Mouse (Mus musculus): ENCODE data around the gene Ermp1. TPM values are rescaled to one million over a fixed set of nuclear protein-coding genes. Genes with fewer than 3 reads are reported as not detected.
A peak's percentile ranks its signal among the peaks of the same experiment; 100 is the strongest.

Ermp1 gene
- polyA plus RNA-seq (2017; shearing (Covaris generic)), result 10 to 100 TPM; 16.1 to 19.1 (median 16.9) TPM

- ATAC-seq, result peak; percentile 95
Observed at GRCm38 (mm10) chr19:29647651-29648549, at the start of gene Ermp1. Gene Ermp1, minus strand, starts transcription at chr19:29648415.

- ATAC-seq, result no peak
Observed at GRCm38 (mm10) chr19:29697245-29697874, 49.1 kb upstream of the Ermp1 start, which contains the start of gene Mlana. Gene Mlana, plus strand, starts transcription at chr19:29697824.

GRCm38 (mm10) chr19:29696840-29697239 is 48.6 kb upstream of the Ermp1 start:
- no peak for ATAC-seq

- no peak for ATAC-seq
Observed at GRCm38 (mm10) chr19:29696309-29696708, 48.1 kb upstream of the Ermp1 start.

GRCm38 (mm10) chr19:29695071-29695470 is 46.9 kb upstream of the Ermp1 start:
- ATAC-seq, result no peak

GRCm38 (mm10) chr19:29683844-29684540 is 35.8 kb upstream of the Ermp1 start:
- peak; percentile 74 for ATAC-seq

GRCm38 (mm10) chr19:29680182-29681152 is 32.3 kb upstream of the Ermp1 start:
- no peak for ATAC-seq

- ATAC-seq, result no peak
Observed at GRCm38 (mm10) chr19:29678181-29678778, 30.1 kb upstream of the Ermp1 start.

- ATAC-seq, result no peak
Observed at GRCm38 (mm10) chr19:29676479-29677193, 28.4 kb upstream of the Ermp1 start.

GRCm38 (mm10) chr19:29675562-29676078 is 27.4 kb upstream of the Ermp1 start:
- no peak for ATAC-seq

- ATAC-seq, result no peak
Observed at GRCm38 (mm10) chr19:29674946-29675345, 26.7 kb upstream of the Ermp1 start.

- no peak for ATAC-seq
Observed at GRCm38 (mm10) chr19:29672660-29673059, 24.4 kb upstream of the Ermp1 start.

GRCm38 (mm10) chr19:29671160-29671559 is 22.9 kb upstream of the Ermp1 start:
- no peak for ATAC-seq

GRCm38 (mm10) chr19:29670247-29670646 is 22.0 kb upstream of the Ermp1 start:
- ATAC-seq, result no peak

GRCm38 (mm10) chr19:29668135-29668534 is 19.9 kb upstream of the Ermp1 start:
- ATAC-seq, result no peak

- ATAC-seq, result no peak
Observed at GRCm38 (mm10) chr19:29666965-29667594, 18.9 kb upstream of the Ermp1 start.

GRCm38 (mm10) chr19:29666164-29666563 is 17.9 kb upstream of the Ermp1 start:
- no peak for ATAC-seq

- ATAC-seq, result no peak
Observed at GRCm38 (mm10) chr19:29664934-29665333, 16.7 kb upstream of the Ermp1 start.

GRCm38 (mm10) chr19:29663780-29664179 is 15.6 kb upstream of the Ermp1 start:
- ATAC-seq, result no peak

GRCm38 (mm10) chr19:29661974-29662580 is 13.9 kb upstream of the Ermp1 start:
- ATAC-seq, result no peak
